Mouse (Mus musculus): Measurements from ENCODE around the gene Phf7. TPM values are rescaled to one million over a fixed set of nuclear protein-coding genes. Genes with fewer than 3 reads are reported as not detected.

Gene Phf7
- polyA plus RNA-seq (2014; fragmentation: Illumina TruSeq; extraction: RNeasy Lipid Tissue Mini Kit (QIAGEN cat#74804)), result 9.7 TPM

GRCm38 (mm10) chr14:31251084-31251604 lies at the start of gene Phf7, which contains the start of gene Bap1:
Gene Phf7 (minus strand): TSS chr14:31251317.
Gene Bap1 (plus strand): TSS chr14:31251450.

GRCm38 (mm10) chr14:31217666-31218065 lies 33.5 kb downstream of the Phf7 start, which contains the start of gene Sema3g:
Gene Sema3g (plus strand): TSS chr14:31217860.

GRCm38 (mm10) chr14:31216846-31217245 lies 34.3 kb downstream of the Phf7 start, which contains the start of gene Nisch:
Gene Nisch (minus strand): TSS chr14:31216946.

GRCm38 (mm10) chr14:31208084-31208483 lies 43.0 kb downstream of the Phf7 start, which contains the start of gene Tnnc1:
Gene Tnnc1 (plus strand): TSS chr14:31208312.

Other genes with a start within 250 kb of the Phf7 start
- gene Glt8d1, start 249.9 kb downstream of the Phf7 start, polyA plus RNA-seq (2014; fragmentation: Illumina TruSeq; extraction: RNeasy Lipid Tissue Mini Kit (QIAGEN cat#74804)), result 139 TPM
- gene Spcs1, start 249.6 kb downstream of the Phf7 start, polyA plus RNA-seq (2014; fragmentation: Illumina TruSeq; extraction: RNeasy Lipid Tissue Mini Kit (QIAGEN cat#74804)), result 392 TPM
- gene Pbrm1, start 232.2 kb downstream of the Phf7 start, polyA plus RNA-seq (2014; fragmentation: Illumina TruSeq; extraction: RNeasy Lipid Tissue Mini Kit (QIAGEN cat#74804)), result 187 TPM
- gene Gnl3, start 232.2 kb downstream of the Phf7 start, polyA plus RNA-seq (2014; fragmentation: Illumina TruSeq; extraction: RNeasy Lipid Tissue Mini Kit (QIAGEN cat#74804)), result 159 TPM
- gene Smim4, start 122.4 kb downstream of the Phf7 start, polyA plus RNA-seq (2014; fragmentation: Illumina TruSeq; extraction: RNeasy Lipid Tissue Mini Kit (QIAGEN cat#74804)), result 6.6 TPM
- 3.3 TPM for gene Nt5dc2, start 120.3 kb downstream of the Phf7 start, polyA plus RNA-seq (2014; fragmentation: Illumina TruSeq; extraction: RNeasy Lipid Tissue Mini Kit (QIAGEN cat#74804))
- gene Stab1, start 82.7 kb downstream of the Phf7 start, polyA plus RNA-seq (2014; fragmentation: Illumina TruSeq; extraction: RNeasy Lipid Tissue Mini Kit (QIAGEN cat#74804)), result 1.7 TPM
- gene Tnnc1, start 43.0 kb downstream of the Phf7 start, polyA plus RNA-seq (2014; fragmentation: Illumina TruSeq; extraction: RNeasy Lipid Tissue Mini Kit (QIAGEN cat#74804)), result not detected
- gene Nisch, start 34.4 kb downstream of the Phf7 start, polyA plus RNA-seq (2014; fragmentation: Illumina TruSeq; extraction: RNeasy Lipid Tissue Mini Kit (QIAGEN cat#74804)), result 84.3 TPM
- 8.8 TPM for gene Sema3g, start 33.5 kb downstream of the Phf7 start, polyA plus RNA-seq (2014; fragmentation: Illumina TruSeq; extraction: RNeasy Lipid Tissue Mini Kit (QIAGEN cat#74804))
- gene Bap1, start 133 bp upstream of the Phf7 start, polyA plus RNA-seq (2014; fragmentation: Illumina TruSeq; extraction: RNeasy Lipid Tissue Mini Kit (QIAGEN cat#74804)), result 6.2 TPM
- 0.29 TPM for gene Dnah1, start 72.6 kb upstream of the Phf7 start, polyA plus RNA-seq (2014; fragmentation: Illumina TruSeq; extraction: RNeasy Lipid Tissue Mini Kit (QIAGEN cat#74804))
- gene Capn7, start 85.3 kb upstream of the Phf7 start, polyA plus RNA-seq (2014; fragmentation: Illumina TruSeq; extraction: RNeasy Lipid Tissue Mini Kit (QIAGEN cat#74804)), result 142 TPM
- gene Sh3bp5, start 184.8 kb upstream of the Phf7 start, polyA plus RNA-seq (2014; fragmentation: Illumina TruSeq; extraction: RNeasy Lipid Tissue Mini Kit (QIAGEN cat#74804)), result 73.6 TPM
- 44.0 TPM for gene Eaf1, start 243.1 kb upstream of the Phf7 start, polyA plus RNA-seq (2014; fragmentation: Illumina TruSeq; extraction: RNeasy Lipid Tissue Mini Kit (QIAGEN cat#74804))
- 90.1 TPM for gene Mettl6, start 243.7 kb upstream of the Phf7 start, polyA plus RNA-seq (2014; fragmentation: Illumina TruSeq; extraction: RNeasy Lipid Tissue Mini Kit (QIAGEN cat#74804))

Data from ovary, adult 10 weeks (tissue).